Mouse (Mus musculus) heart, postnatal 0 days (tissue): Measurements from ENCODE around the gene Cux1.

Source experiments
- CTCF ChIP-seq: IDR thresholded peaks from 2 replicates; pipeline ENCODE4 v1.5.1; 2016; ENCODE audit warnings: antibody characterized with exemption, control low read depth, low read depth
- EP300 ChIP-seq: IDR thresholded peaks from 2 replicates; pipeline ENCODE4 v1.6.1; 2016; ENCODE audit warnings: antibody characterized with exemption, low read depth

DNA sequence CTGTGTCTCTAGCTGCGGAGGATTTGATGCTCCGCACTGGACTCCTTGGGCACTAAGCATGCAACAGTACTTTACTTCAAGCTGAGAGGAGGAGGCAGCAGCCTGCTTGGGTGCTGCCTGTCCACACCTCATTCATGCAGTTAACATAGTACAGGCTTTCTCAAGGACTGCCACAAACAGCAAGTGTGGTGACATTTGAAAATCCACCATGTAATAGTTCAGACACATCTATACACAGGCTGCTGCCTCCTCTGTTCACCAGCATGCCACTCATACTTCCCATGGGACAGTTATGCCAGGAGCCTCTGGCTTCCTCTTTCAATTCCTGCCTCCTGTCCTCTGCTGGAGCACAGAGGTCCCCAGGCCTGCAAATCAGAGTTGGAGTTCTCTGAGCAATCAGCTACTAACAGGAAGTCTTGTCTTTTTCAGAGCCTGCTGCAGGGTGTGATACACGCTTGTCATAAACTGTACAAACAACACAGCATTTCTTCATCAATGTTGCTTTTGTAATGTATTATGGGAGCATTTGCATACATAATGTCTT lies 211.6 kb downstream of the Cux1 start:
- TF ChIP-seq CTCF = no peak
- no peak for TF ChIP-seq EP300
